Mouse (Mus musculus) bone marrow, adult 2 months (tissue): ENCODE results near the gene Chn2.

Source experiments
- CTCF ChIP-seq: fragments of 200-500 bp; IDR thresholded peaks from 2 replicates; pipeline ENCODE4 v1.5.1; 2011; ENCODE audit warnings: low read length, control low read depth; ENCODE audit not compliant: control insufficient read depth, insufficient read depth
- POLR2A ChIP-seq: fragments of 200-500 bp; IDR thresholded peaks from 2 replicates; pipeline ENCODE4 v1.6.1; 2011; ENCODE audit warnings: low read depth, mild to moderate bottlenecking, control low read depth, low read length, borderline replicate concordance; ENCODE audit not compliant: control insufficient read depth

DNA sequence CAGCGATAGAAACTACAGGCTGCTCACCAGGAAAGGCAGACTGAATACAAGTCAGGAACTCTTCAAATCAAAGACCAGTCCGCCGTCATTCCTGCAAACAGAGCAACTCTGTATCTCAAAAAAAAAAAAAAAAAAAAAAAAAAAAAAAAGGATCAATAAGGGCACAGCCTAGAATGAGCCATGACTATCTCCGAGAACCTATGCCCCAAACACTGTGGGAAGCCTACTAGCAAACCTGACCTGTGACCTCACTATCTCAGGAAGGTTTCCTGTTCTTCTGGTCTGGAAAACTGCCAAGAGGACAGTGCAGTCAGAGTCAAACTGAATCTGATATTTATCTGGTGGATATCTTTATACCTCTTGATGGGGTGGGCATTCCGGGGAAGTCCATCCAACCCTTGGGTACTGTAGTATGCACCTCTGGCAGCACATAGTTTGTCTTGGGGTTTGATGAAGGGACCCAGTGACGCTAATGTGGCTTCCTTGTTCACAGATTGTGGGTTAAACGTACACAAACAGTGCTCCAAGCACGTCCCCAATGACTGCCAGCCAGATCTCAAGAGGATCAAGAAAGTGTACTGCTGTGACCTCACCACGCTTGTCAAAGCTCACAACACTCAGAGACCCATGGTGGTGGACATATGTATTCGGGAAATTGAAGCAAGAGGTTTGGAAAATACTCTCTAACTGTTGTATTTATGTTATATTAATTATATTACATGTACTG lies 250.6 kb downstream of the Chn2 start:
- TF ChIP-seq POLR2A (no peak), CTCF (no peak)
